Mouse (Mus musculus) bone marrow macrophage, adult 2 months (primary cell): ENCODE measurements around the gene Npas4.

Source experiments
- CTCF ChIP-seq: IDR thresholded peaks from 2 replicates; pipeline ENCODE4 v1.5.1; 2012; ENCODE audit warnings: low read depth, mild to moderate bottlenecking, low read length, moderate library complexity
- POLR2A ChIP-seq: IDR thresholded peaks from 2 replicates; pipeline ENCODE4 v1.6.1; 2012; ENCODE audit warnings: mild to moderate bottlenecking, low read depth, low read length, borderline replicate concordance

- TF ChIP-seq CTCF (no peak), POLR2A (no peak)
Measured at GRCm38 (mm10) chr19:5013138-5013537, 23.0 kb upstream of the Npas4 start.
